Mouse (Mus musculus) heart, embryonic 15.5 days (tissue): Measurements from ENCODE around the gene Wiz. TPM values are rescaled to one million over a fixed set of nuclear protein-coding genes. Genes with fewer than 3 reads are reported as not detected.

Experiments used
- ATAC-seq: fragments of 200-750 bp; cut with Nextera tagmentation; replicated peaks from 2 replicates; pipeline ENCODE4 v1.8.0; 2017; ENCODE audit warnings: low read depth, moderate TSS enrichment; ENCODE audit not compliant: insufficient number of reproducible peaks, insufficient read depth, low FRiP score
- H3K27ac ChIP-seq: fragments of 300-500 bp; sonication (generic); 2 replicates; pipeline ENCODE4 v1.5.1; 2015; ENCODE audit warnings: mild to moderate bottlenecking, inconsistent platforms
- H3K27me3 ChIP-seq: fragments of 300-500 bp; sonication (generic); 2 replicates; pipeline ENCODE4 v1.6.1; 2015; ENCODE audit warnings: inconsistent platforms
- H3K36me3 ChIP-seq: fragments of 300-500 bp; sonication (generic); 2 replicates; pipeline ENCODE4 v1.6.1; 2015; ENCODE audit warnings: mild to moderate bottlenecking, inconsistent platforms
- H3K4me1 ChIP-seq: fragments of 300-500 bp; sonication (generic); replicated peaks from 2 replicates; pipeline ENCODE4 v1.6.1; 2015; ENCODE audit warnings: inconsistent platforms
- H3K4me2 ChIP-seq: fragments of 300-500 bp; sonication (generic); 2 replicates; pipeline ENCODE4 v1.6.1; 2015; ENCODE audit warnings: inconsistent platforms, mild to moderate bottlenecking, moderate library complexity
- H3K4me3 ChIP-seq: fragments of 300-500 bp; sonication (generic); 2 replicates; pipeline ENCODE4 v1.5.1; 2015; ENCODE audit warnings: mild to moderate bottlenecking, inconsistent platforms
- H3K9ac ChIP-seq: fragments of 300-500 bp; sonication (generic); 2 replicates; pipeline ENCODE4 v1.6.1; 2015; ENCODE audit warnings: mild to moderate bottlenecking, inconsistent platforms
- H3K9me3 ChIP-seq: fragments of 300-500 bp; sonication (generic); replicated peaks from 2 replicates; pipeline ENCODE4 v1.6.1; 2016; ENCODE audit warnings: inconsistent platforms
- WGBS: fragments of 180-500 bp; shearing (Covaris S2); methylation state at CpG from one replicate; pipeline ENCODE4 v1.1.7; 2015; ENCODE audit warnings: mixed read lengths; 5-methylcytosine and 5-hydroxymethylcytosine counted together
- polyA plus RNA-seq: library from polyadenylated mRNA; unstranded; fragments of >200 nt; fragmentation: Nextera tagmentation; extraction: Ambion mirVana; gene quantifications from 2 replicates; pipeline ENCODE4 v1.2.1, GENCODE M21; 2015

The Wiz gene
- polyA plus RNA-seq, 1 experiment from 2014 or later = 13.1 TPM

- Histone ChIP-seq H3K4me3 (no peak overlapping the region), H3K27ac (no peak overlapping the region), H3K4me1 (no peaks in the 10 kb centered on the region), H3K4me2 (no peak overlapping the region), H3K9ac (no peak overlapping the region), H3K9me3 (no peaks in the 10 kb centered on the region), H3K36me3 (peaks cover 12% of the 10 kb centered on the region; the same call in 1 of the 2 replicates), H3K27me3 (no peaks in the 10 kb centered on the region)
- ATAC-seq = no peak
- 79% methylated on average over 9 of the region's 9 CpGs for WGBS
Measured at GRCm38 (mm10) chr17:32377137-32377536, 12.1 kb downstream of the Wiz start.

- 92% methylated on average over 15 of the region's 15 CpGs for WGBS
- no peak overlapping the region for H3K4me3 ChIP-seq
- ATAC-seq = no peak
Measured at GRCm38 (mm10) chr17:32376475-32376874, 12.8 kb downstream of the Wiz start.

GRCm38 (mm10) chr17:32368991-32369578 lies 20.2 kb downstream of the Wiz start:
- Histone ChIP-seq H3K36me3 (no peaks in the 10 kb centered on the region), H3K27ac (no peak overlapping the region), H3K27me3 (no peaks in the 10 kb centered on the region), H3K4me2 (peak overlapping the region; percentile 56), H3K9me3 (no peaks in the 10 kb centered on the region), H3K4me1 (peaks cover 14% of the 10 kb centered on the region), H3K4me3 (peak overlapping the region; percentile 36), H3K9ac (no peak overlapping the region)
- ATAC-seq = no peak
- 19% methylated on average over 13 of the region's 17 CpGs for WGBS

More at GRCm38 (mm10) chr17:32376475-32376874, 12.8 kb downstream of the Wiz start:
- peaks cover 12% of the 10 kb centered on the region; the same call in 1 of the 2 replicates for H3K36me3 ChIP-seq
- no peaks in the 10 kb centered on the region for H3K4me1 ChIP-seq
- H3K9ac ChIP-seq = no peak overlapping the region
- H3K4me2 ChIP-seq = no peak overlapping the region
- H3K9me3 ChIP-seq = no peaks in the 10 kb centered on the region
- no peak overlapping the region for H3K27ac ChIP-seq
- H3K27me3 ChIP-seq = no peaks in the 10 kb centered on the region

- 88% methylated on average over 11 of the region's 11 CpGs for WGBS
- Histone ChIP-seq H3K27me3 (no peaks in the 10 kb centered on the region), H3K9ac (no peak overlapping the region), H3K9me3 (no peaks in the 10 kb centered on the region), H3K4me1 (peaks cover 23% of the 10 kb centered on the region), H3K4me2 (no peak overlapping the region), H3K36me3 (no peaks in the 10 kb centered on the region), H3K4me3 (no peak overlapping the region), H3K27ac (no peak overlapping the region)
- ATAC-seq = no peak
Measured at GRCm38 (mm10) chr17:32367706-32368105, 21.5 kb downstream of the Wiz start.

GRCm38 (mm10) chr17:32365296-32365695 lies 23.9 kb downstream of the Wiz start:
- Histone ChIP-seq H3K9me3 (no peaks in the 10 kb centered on the region), H3K27ac (no peak overlapping the region), H3K4me1 (peaks cover 32% of the 10 kb centered on the region), H3K36me3 (peaks cover 22% of the 10 kb centered on the region), H3K9ac (no peak overlapping the region), H3K27me3 (no peaks in the 10 kb centered on the region), H3K4me3 (no peak overlapping the region), H3K4me2 (peak overlapping the region; percentile 77; the same call in 1 of the 2 replicates)
- 58% methylated on average over 1 of the region's 1 CpGs for WGBS
- no peak for ATAC-seq

GRCm38 (mm10) chr17:32364850-32365249 lies 24.4 kb downstream of the Wiz start:
- ATAC-seq = no peak
- Histone ChIP-seq H3K4me3 (peak overlapping the region; percentile 83), H3K4me2 (peak overlapping the region; percentile 77), H3K9me3 (no peaks in the 10 kb centered on the region), H3K4me1 (peaks cover 32% of the 10 kb centered on the region), H3K27ac (peak overlapping the region; percentile 75), H3K36me3 (peaks cover 26% of the 10 kb centered on the region), H3K27me3 (no peaks in the 10 kb centered on the region), H3K9ac (peak overlapping the region; percentile 42; the same call in 1 of the 2 replicates)
- 54% methylated on average over 5 of the region's 5 CpGs for WGBS

- Histone ChIP-seq H3K4me1 (peaks cover 32% of the 10 kb centered on the region), H3K9ac (peak overlapping the region; percentile 96), H3K27me3 (no peaks in the 10 kb centered on the region), H3K36me3 (peaks cover 31% of the 10 kb centered on the region), H3K4me3 (peak overlapping the region; percentile 83), H3K4me2 (peak overlapping the region; percentile 77), H3K27ac (peak overlapping the region; percentile 77), H3K9me3 (no peaks in the 10 kb centered on the region)
- ATAC-seq = peak; percentile 93
- WGBS = under 1% methylated on average over 40 of the region's 47 CpGs
Measured at GRCm38 (mm10) chr17:32364331-32364730, 24.9 kb downstream of the Wiz start.

- H3K4me3 ChIP-seq = peak overlapping the region; percentile 83
- peaks cover 36% of the 10 kb centered on the region for H3K36me3 ChIP-seq
- no peaks in the 10 kb centered on the region for H3K27me3 ChIP-seq
- peak; percentile 52 for ATAC-seq
- under 1% methylated on average over 47 of the region's 50 CpGs for WGBS
- H3K4me2 ChIP-seq = peak overlapping the region; percentile 77
- H3K9me3 ChIP-seq = no peaks in the 10 kb centered on the region
- peaks cover 30% of the 10 kb centered on the region for H3K4me1 ChIP-seq
- H3K27ac ChIP-seq = peak overlapping the region; percentile 77
- H3K9ac ChIP-seq = peak overlapping the region; percentile 96
Measured at GRCm38 (mm10) chr17:32363821-32364301, 25.4 kb downstream of the Wiz start.

GRCm38 (mm10) chr17:32362686-32363085 lies 26.6 kb downstream of the Wiz start:
- no peak for ATAC-seq
- no peaks in the 10 kb centered on the region for H3K9me3 ChIP-seq
- 81% methylated on average over 4 of the region's 4 CpGs for WGBS
- no peak overlapping the region for H3K27ac ChIP-seq
- H3K9ac ChIP-seq = peak overlapping the region; percentile 96; the same call in 1 of the 2 replicates
- peaks cover 47% of the 10 kb centered on the region for H3K36me3 ChIP-seq
- H3K4me2 ChIP-seq = peak overlapping the region; percentile 77
- H3K27me3 ChIP-seq = no peaks in the 10 kb centered on the region
- H3K4me3 ChIP-seq = peak overlapping the region; percentile 83
- H3K4me1 ChIP-seq = peaks cover 27% of the 10 kb centered on the region

GRCm38 (mm10) chr17:32359928-32360327 lies 29.3 kb downstream of the Wiz start:
- Histone ChIP-seq H3K4me1 (peaks cover 23% of the 10 kb centered on the region), H3K27ac (no peak overlapping the region), H3K27me3 (no peaks in the 10 kb centered on the region), H3K36me3 (peaks cover 75% of the 10 kb centered on the region), H3K4me2 (no peak overlapping the region), H3K4me3 (no peak overlapping the region), H3K9ac (no peak overlapping the region), H3K9me3 (no peaks in the 10 kb centered on the region)
- WGBS = 84% methylated on average over 18 of the region's 18 CpGs
- no peak for ATAC-seq

GRCm38 (mm10) chr17:32358943-32359340 lies 30.3 kb downstream of the Wiz start:
- Histone ChIP-seq H3K4me2 (no peak overlapping the region), H3K4me3 (no peak overlapping the region), H3K36me3 (peaks cover 82% of the 10 kb centered on the region), H3K4me1 (peaks cover 26% of the 10 kb centered on the region), H3K9me3 (no peaks in the 10 kb centered on the region), H3K9ac (no peak overlapping the region), H3K27ac (no peak overlapping the region), H3K27me3 (no peaks in the 10 kb centered on the region)
- ATAC-seq = no peak
- WGBS = 89% methylated on average over 6 of the region's 6 CpGs
